Mouse (Mus musculus): Measurements from ENCODE around the gene Srsf11. TPM values are rescaled to one million over a fixed set of nuclear protein-coding genes. Genes with fewer than 3 reads are reported as not detected.

Srsf11 gene
- total RNA-seq (2023; ENCODE audit: inconsistent age) = 406 to 438 TPM (median 430 TPM) in 4 replicates

DNA sequence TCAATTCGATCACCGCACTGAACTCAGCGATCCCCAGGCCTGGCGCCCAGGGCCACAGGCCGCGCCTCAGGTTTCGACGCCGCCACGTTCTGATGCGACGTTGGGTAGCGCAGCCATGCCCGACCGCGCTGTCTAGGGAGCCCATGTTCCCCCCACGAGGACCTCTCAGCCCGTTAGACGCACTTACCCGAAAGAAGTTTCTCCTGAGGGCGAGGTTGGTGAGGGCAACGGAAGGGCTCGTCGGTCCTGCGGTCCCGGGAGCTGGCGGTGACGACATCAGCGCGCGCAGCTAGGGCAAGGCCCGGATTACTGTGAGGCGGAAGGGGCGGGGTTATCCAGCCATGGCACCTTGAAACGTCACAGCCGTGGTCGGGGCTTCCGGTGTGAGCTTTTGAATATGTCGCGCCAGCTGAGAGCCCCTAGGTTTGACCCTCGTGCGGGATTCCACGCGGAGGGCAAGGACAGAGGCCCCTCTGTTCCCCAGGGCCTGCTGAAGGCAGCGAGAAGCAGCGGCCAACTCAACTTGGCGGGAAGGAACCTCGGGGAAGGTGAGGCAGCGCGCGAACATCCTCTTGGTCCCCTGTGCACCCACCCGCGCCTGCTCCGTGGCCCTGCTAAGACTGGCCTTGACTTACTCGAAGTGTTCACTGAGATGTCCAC, at the start of gene Srsf11, which contains the start of gene Lrrc40:
Gene Srsf11 (minus strand): TSS at position 311 of the 660 bp plus-strand sequence.
Gene Lrrc40 (plus strand): TSS at position 334 of the 660 bp plus-strand sequence.

Other genes with a start within 250 kb of the Srsf11 start
- 0.36 to 0.83 TPM in 2 of 4 replicates, not detected in the others for gene Cth, start 111.6 kb downstream of the Srsf11 start, total RNA-seq (2023; ENCODE audit: inconsistent age)
- 77.9 to 94.5 TPM (median 85.4 TPM) in 4 replicates for gene Ankrd13c, start 89.4 kb downstream of the Srsf11 start, total RNA-seq (2023; ENCODE audit: inconsistent age)
- 16.9 to 23.0 TPM (median 17.9 TPM) in 4 replicates for gene Lrrc40, start within 50 bp of the Srsf11 start, total RNA-seq (2023; ENCODE audit: inconsistent age)